Comparison of ENCODE assay signal across 25 mouse cellular contexts in genomic region chr6:94615936-94616335, GRCm38 (mm10).
DNase-seq lines count a peak whose midpoint lies in the region; ATAC-seq and TF ChIP-seq lines count a peak whose summit lies in the region.
"Had no signal": no experiment of that assay in that cellular context is flagged by ENCODE, and none has a peak within 500 bp of the region (broad histone marks: within the 10 kb centered on the region; RNA-seq: fewer than 3 reads in every experiment).

No protein-coding gene starts in this region.

- no peaks in the 10 kb centered on the region for H3K27me3 ChIP-seq in kidney, embryonic 15.5 days
- H3K27me3 ChIP-seq: CH12.LX; embryonic facial prominence, embryonic 12.5 days; Patski had no signal

- peaks cover 85% of the 10 kb centered on the region for H3K36me3 ChIP-seq in kidney, embryonic 15.5 days

- TF ChIP-seq CTCF in layer of hippocampus, adult 2 months (conservative IDR thresholded peaks at IDR 0.05): no peak

- no peak for ATAC-seq in kidney, embryonic 15.5 days (replicated peaks; ENCODE audit: low FRiP score)
- ATAC-seq: activated CD4-positive, CD25-positive, alpha-beta regulatory T cell, adult 4 months; CD4-positive, CD25-positive, alpha-beta regulatory T cell, adult 4 months; forebrain, embryonic 14.5 days; Patski had no signal

- H3K4me2 ChIP-seq in kidney, embryonic 15.5 days: no peak overlapping the region
- H3K4me2 ChIP-seq: embryonic facial prominence, embryonic 12.5 days had no signal

- 66% methylated on average over 4 of the region's 4 CpGs for WGBS in kidney, embryonic 15.5 days

- H3K4me1 ChIP-seq in kidney, embryonic 15.5 days: peaks cover 31% of the 10 kb centered on the region

- H3K9ac ChIP-seq in kidney, embryonic 15.5 days: no peak overlapping the region
- H3K9ac ChIP-seq: embryonic facial prominence, embryonic 12.5 days had no signal

- H3K27ac ChIP-seq in kidney, embryonic 15.5 days: no peak overlapping the region
- no peak overlapping the region for H3K27ac ChIP-seq in layer of hippocampus, adult 2 months
- H3K27ac ChIP-seq: embryonic facial prominence, embryonic 10.5 days; embryonic facial prominence, embryonic 12.5 days had no signal

- DNase-seq in kidney, adult 11 months: peak; percentile 38
- DNase-seq in kidney, postnatal 4 days: no peak
- peak; percentile 33 to 63 for DNase-seq in kidney, adult 8-10 months
- DNase-seq in kidney, adult 18-20 months: no peak
- peak; percentile 44 for DNase-seq in kidney, postnatal 10 days
- DNase-seq in kidney, postnatal 36 days: peak; percentile 33 to 58
- DNase-seq in layer of hippocampus, adult 2 months (ENCODE audit: low spot score in 2 of 2): no peak
- DNase-seq: adrenal gland, adult 8-10 months; adrenal gland, postnatal 14 days; adrenal gland, postnatal 36 days; B cell, adult 2 months; cerebellum, adult 11-12 months; cerebellum, adult 2 months; cerebellum, adult 9-10 months; cerebellum, postnatal 10 days; cerebellum, postnatal 25 days had no signal

- no peaks in the 10 kb centered on the region for H3K9me3 ChIP-seq in kidney, embryonic 15.5 days (replicated peaks)
- H3K9me3 ChIP-seq: embryonic facial prominence, embryonic 10.5 days; embryonic facial prominence, embryonic 12.5 days; G1E had no signal

- H3K4me3 ChIP-seq in kidney, embryonic 15.5 days (replicated peaks): no peak overlapping the region
- no peak overlapping the region for H3K4me3 ChIP-seq in layer of hippocampus, adult 2 months
- H3K4me3 ChIP-seq: embryonic facial prominence, embryonic 10.5 days; embryonic facial prominence, embryonic 12.5 days had no signal

Comparison
In these comparisons a context has a peak if more than half of its experiments do, and no peak if none do; other contexts are left out.
1. DNase-seq: peak in kidney, adult 11 months (single experiment), kidney, adult 8-10 months (2 of 2), kidney, postnatal 10 days (single experiment) and kidney, postnatal 36 days (2 of 2); none in kidney, postnatal 4 days (0 of 2), kidney, adult 18-20 months (single experiment) and layer of hippocampus, adult 2 months (0 of 2).